Mouse (Mus musculus) ovary, adult 18-20 months (tissue): Measurements from ENCODE around the gene Gm10306.

Experiments used
- DNase-seq: peaks from one replicate; pipeline ENCODE4 v3.0.0; 2022; ENCODE audit warnings: low spot score, mixed read lengths

Gm10306 gene

GRCm38 (mm10) chr4:94605591-94605990, 49.2 kb downstream of the Gm10306 start:
- no peak for DNase-seq
